Mouse (Mus musculus): ENCODE data around the gene Dhx15. TPM values are rescaled to one million over a fixed set of nuclear protein-coding genes. Genes with fewer than 3 reads are reported as not detected.

Dhx15 gene
- polyA plus RNA-seq, 1 experiment from 2014 or later, result 80.0 TPM

DNA sequence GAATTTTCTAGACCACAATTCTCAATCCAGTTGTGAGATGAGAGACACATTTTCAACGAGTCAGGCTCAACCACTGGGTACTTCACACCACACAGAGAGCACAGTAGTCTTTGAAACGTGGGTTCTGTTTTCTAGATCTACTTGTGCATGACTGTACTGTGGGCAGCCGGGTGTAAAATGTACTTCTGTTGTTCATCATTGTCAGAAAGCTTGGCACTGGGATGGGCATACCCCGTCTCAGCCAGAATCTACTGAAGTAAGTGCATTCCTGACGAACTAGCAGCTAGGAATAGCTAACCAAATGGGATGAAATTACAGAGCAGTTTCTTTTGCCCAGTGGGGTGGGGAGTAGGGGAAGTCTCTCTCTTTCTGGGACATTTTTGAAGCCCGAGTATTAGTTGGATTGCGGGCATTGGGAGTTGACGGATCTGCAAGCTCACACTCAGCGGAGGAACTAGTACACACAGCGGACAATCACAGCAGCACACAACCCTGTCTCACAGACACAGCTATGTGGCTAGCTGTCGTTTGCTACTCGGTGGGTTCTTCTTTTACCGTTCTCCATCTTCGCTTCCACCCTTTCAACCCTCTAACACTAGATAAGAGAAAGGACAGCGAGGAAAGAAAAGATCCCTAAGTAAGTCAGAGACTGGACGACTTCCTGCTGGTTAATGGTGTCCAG, 54.7 kb downstream of the Dhx15 start:
- Histone ChIP-seq H3K4me1 (replicated peaks; ENCODE audit: control insufficient read depth, insufficient read depth, low read length) (no peaks in the 10 kb centered on the region), H3K4me2 (no peak overlapping the region), H3K9me3 (ENCODE audit: control insufficient read depth, low read length) (no peaks in the 10 kb centered on the region), H3K27me3 (replicated peaks; ENCODE audit: control insufficient read depth, insufficient read depth, low read length) (no peaks in the 10 kb centered on the region), H3K36me3 (ENCODE audit: control insufficient read depth, insufficient read depth, low read length) (peaks cover 2% of the 10 kb centered on the region; the same call in 1 of the 2 replicates), H3K4me3 (ENCODE audit: low read depth, low read length) (no peak overlapping the region), H3K9ac (ENCODE audit: low read depth, low read length) (no peak overlapping the region), H3K27ac (ENCODE audit: low read depth, low read length) (no peak overlapping the region)
- DNase-seq (ENCODE audit: low spot score), result no peak
- ATAC-seq (replicated peaks; ENCODE audit: low FRiP score), result no peak
- 81% methylated on average over 16 of the region's 16 CpGs for WGBS

DNA sequence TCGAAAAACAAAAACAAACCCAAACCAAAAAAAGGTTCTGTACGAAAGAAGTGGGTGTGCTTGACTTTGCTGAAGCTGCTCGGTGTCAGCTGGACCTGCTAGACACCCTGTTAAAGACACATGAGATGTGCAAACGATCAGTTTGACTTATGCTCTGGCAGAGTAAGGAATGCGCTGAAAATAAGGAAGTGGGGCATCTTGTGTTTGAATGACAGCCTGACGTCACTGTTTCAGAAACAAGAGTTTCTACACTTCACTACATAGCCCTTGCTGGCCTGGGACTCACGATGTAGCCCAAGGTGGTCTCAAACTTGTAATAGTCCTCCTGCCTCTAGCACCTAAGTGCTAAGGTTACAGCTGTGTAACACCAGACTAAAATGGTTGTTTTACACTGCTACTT, 57.5 kb downstream of the Dhx15 start:
- Histone ChIP-seq H3K4me1 (replicated peaks; ENCODE audit: control insufficient read depth, insufficient read depth, low read length) (no peaks in the 10 kb centered on the region), H3K9ac (ENCODE audit: low read depth, low read length) (no peak overlapping the region), H3K4me3 (ENCODE audit: low read depth, low read length) (no peak overlapping the region), H3K36me3 (ENCODE audit: control insufficient read depth, insufficient read depth, low read length) (no peaks in the 10 kb centered on the region; the same call in 1 of the 2 replicates), H3K4me2 (no peak overlapping the region), H3K27ac (ENCODE audit: low read depth, low read length) (no peak overlapping the region), H3K27me3 (replicated peaks; ENCODE audit: control insufficient read depth, insufficient read depth, low read length) (no peaks in the 10 kb centered on the region), H3K9me3 (ENCODE audit: control insufficient read depth, low read length) (no peaks in the 10 kb centered on the region)
- DNase-seq (ENCODE audit: low spot score) (no peak), ATAC-seq (replicated peaks; ENCODE audit: low FRiP score) (no peak)
- 74% methylated on average over 7 of the region's 7 CpGs for WGBS

DNA sequence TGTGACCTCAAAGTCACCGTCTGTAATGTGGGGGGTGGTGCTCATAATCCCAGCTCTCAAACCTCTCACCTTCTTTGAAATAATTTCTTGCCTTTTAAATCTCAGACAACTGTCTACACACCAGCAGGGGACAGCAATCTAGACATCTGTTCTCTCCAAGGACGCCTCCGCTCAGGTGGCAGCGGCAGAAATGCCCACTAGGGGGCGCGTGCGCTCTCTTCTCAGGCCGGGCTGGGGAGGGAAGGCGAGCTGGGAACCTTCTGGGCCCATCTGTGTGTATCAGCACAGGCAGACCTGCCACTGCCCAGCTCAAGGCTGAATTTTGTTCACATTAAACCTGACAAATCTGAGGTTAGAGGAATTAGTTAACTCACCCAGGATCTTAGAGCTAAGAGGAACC, 58.2 kb downstream of the Dhx15 start:
- ATAC-seq (replicated peaks; ENCODE audit: low FRiP score) (peak; percentile 74), DNase-seq (ENCODE audit: low spot score) (peak; percentile 60)
- H3K36me3 ChIP-seq (ENCODE audit: control insufficient read depth, insufficient read depth, low read length), result no peaks in the 10 kb centered on the region
- 24% methylated on average over 9 of the region's 9 CpGs for WGBS
- no peak overlapping the region for H3K9ac ChIP-seq (ENCODE audit: low read depth, low read length)
- no peak overlapping the region for H3K27ac ChIP-seq (ENCODE audit: low read depth, low read length)
- no peaks in the 10 kb centered on the region for H3K9me3 ChIP-seq (ENCODE audit: control insufficient read depth, low read length)
- H3K4me3 ChIP-seq (ENCODE audit: low read depth, low read length), result no peak overlapping the region
- no peak overlapping the region for H3K4me2 ChIP-seq
- H3K4me1 ChIP-seq (replicated peaks; ENCODE audit: control insufficient read depth, insufficient read depth, low read length), result no peaks in the 10 kb centered on the region
- H3K27me3 ChIP-seq (replicated peaks; ENCODE audit: control insufficient read depth, insufficient read depth, low read length), result no peaks in the 10 kb centered on the region

DNA sequence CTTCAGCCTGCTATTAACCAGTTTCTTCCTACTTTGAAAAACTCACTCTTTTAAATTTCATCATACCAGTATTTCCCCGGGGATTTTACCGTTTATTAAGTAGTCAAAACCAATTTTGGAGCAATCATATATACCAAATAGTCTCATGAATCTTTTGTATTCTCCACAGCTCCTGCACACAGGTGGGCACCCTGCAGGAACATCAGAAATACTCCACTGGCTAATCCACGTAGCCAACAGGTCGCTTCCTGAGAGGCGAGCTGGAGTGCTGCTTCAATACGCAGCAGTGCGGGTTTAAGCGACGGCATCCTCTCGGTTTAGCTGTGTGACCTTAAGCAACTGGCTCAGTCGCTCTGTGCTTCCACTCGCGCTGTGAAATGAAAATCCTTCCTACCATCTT, 58.9 kb downstream of the Dhx15 start:
- H3K9me3 ChIP-seq (ENCODE audit: control insufficient read depth, low read length), result no peaks in the 10 kb centered on the region
- no peak overlapping the region for H3K27ac ChIP-seq (ENCODE audit: low read depth, low read length)
- no peak overlapping the region for H3K4me3 ChIP-seq (ENCODE audit: low read depth, low read length)
- DNase-seq (ENCODE audit: low spot score), result no peak
- ATAC-seq (replicated peaks; ENCODE audit: low FRiP score), result no peak
- WGBS, result 87% methylated on average over 13 of the region's 13 CpGs
- no peaks in the 10 kb centered on the region for H3K4me1 ChIP-seq (replicated peaks; ENCODE audit: control insufficient read depth, insufficient read depth, low read length)
- no peak overlapping the region for H3K4me2 ChIP-seq
- no peaks in the 10 kb centered on the region for H3K27me3 ChIP-seq (replicated peaks; ENCODE audit: control insufficient read depth, insufficient read depth, low read length)
- no peak overlapping the region for H3K9ac ChIP-seq (ENCODE audit: low read depth, low read length)
- H3K36me3 ChIP-seq (ENCODE audit: control insufficient read depth, insufficient read depth, low read length), result no peaks in the 10 kb centered on the region

DNA sequence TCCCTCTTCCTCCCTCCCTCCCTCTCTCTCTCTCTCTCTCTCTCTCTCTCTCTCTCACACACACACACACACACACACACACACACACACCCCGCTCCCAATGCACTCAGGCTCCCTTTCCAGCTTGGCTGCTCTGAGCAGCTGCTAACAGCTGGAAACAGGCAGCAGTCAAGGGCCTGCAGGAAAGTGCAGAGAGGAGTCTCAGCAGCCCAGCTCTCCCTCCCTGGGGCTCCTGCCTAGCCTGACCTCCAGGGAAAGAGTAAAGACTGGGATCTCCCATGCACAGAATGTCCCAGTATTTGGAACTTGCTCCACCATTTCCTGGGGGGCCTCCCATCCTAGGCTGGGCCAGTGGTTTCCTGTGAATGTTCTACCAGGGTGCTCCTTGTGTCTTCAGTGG, 59.8 kb downstream of the Dhx15 start:
- H3K27ac ChIP-seq (ENCODE audit: low read depth, low read length), result no peak overlapping the region
- H3K4me2 ChIP-seq, result no peak overlapping the region

DNA sequence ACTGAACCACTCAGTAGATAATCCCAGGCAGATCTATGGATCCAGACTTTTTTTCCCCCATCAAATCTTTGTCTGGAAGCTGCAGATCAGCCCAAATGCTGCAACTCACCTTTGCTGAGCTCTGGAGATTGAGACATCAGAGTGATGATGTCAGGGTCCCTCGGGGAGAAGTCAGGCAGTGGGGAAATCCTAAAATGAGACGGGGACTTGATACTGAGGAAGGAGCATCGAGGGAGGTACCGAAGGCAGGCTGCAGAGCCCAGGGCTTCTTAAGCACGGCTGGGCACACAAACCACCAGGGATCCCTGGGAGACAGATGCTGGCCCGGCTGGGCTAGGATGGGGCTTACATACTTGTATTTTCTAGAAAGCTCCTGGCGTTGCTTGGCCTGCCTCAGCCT, 64.1 kb downstream of the Dhx15 start:
- Histone ChIP-seq H3K9me3 (ENCODE audit: control insufficient read depth, low read length) (no peaks in the 10 kb centered on the region), H3K27ac (ENCODE audit: low read depth, low read length) (no peak overlapping the region), H3K27me3 (replicated peaks; ENCODE audit: control insufficient read depth, insufficient read depth, low read length) (no peaks in the 10 kb centered on the region), H3K4me2 (no peak overlapping the region), H3K9ac (ENCODE audit: low read depth, low read length) (no peak overlapping the region), H3K4me1 (replicated peaks; ENCODE audit: control insufficient read depth, insufficient read depth, low read length) (no peaks in the 10 kb centered on the region), H3K36me3 (ENCODE audit: control insufficient read depth, insufficient read depth, low read length) (no peaks in the 10 kb centered on the region), H3K4me3 (ENCODE audit: low read depth, low read length) (no peak overlapping the region)
- ATAC-seq (replicated peaks; ENCODE audit: low FRiP score) (no peak), DNase-seq (ENCODE audit: low spot score) (no peak)
- WGBS, result 72% methylated on average over 7 of the region's 7 CpGs

More for the DNA sequence above, 59.8 kb downstream of the Dhx15 start:
- Histone ChIP-seq H3K9ac (ENCODE audit: low read depth, low read length) (no peak overlapping the region), H3K27me3 (replicated peaks; ENCODE audit: control insufficient read depth, insufficient read depth, low read length) (no peaks in the 10 kb centered on the region), H3K4me1 (replicated peaks; ENCODE audit: control insufficient read depth, insufficient read depth, low read length) (no peaks in the 10 kb centered on the region), H3K9me3 (ENCODE audit: control insufficient read depth, low read length) (no peaks in the 10 kb centered on the region), H3K4me3 (ENCODE audit: low read depth, low read length) (no peak overlapping the region), H3K36me3 (ENCODE audit: control insufficient read depth, insufficient read depth, low read length) (no peaks in the 10 kb centered on the region)
- WGBS, result 60% methylated on average over 1 of the region's 1 CpGs
- DNase-seq (ENCODE audit: low spot score) (no peak), ATAC-seq (replicated peaks; ENCODE audit: low FRiP score) (no peak)

DNA sequence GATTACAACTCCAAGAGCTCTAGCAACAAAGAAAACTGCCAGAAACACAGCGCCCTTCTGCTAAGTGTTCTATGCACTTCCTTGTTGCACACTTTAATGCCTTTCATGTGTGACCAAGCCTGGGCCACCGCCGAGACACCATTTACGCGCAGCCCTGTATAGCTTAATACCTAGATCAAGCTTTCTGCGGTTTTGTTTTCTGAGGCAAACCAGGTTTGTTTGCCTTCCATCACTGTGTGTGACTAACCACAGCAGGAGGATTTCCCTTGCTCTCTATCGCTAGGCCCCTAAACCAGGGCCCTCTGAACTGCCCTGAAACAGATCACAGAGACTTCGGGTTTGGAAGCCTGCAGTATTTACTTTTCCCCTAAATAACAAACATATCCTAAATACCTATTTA, 64.5 kb downstream of the Dhx15 start:
- H3K4me2 ChIP-seq, result no peak overlapping the region
- no peaks in the 10 kb centered on the region for H3K27me3 ChIP-seq (replicated peaks; ENCODE audit: control insufficient read depth, insufficient read depth, low read length)
- no peak for ATAC-seq (replicated peaks; ENCODE audit: low FRiP score)
- DNase-seq (ENCODE audit: low spot score), result no peak
- WGBS, result 70% methylated on average over 8 of the region's 8 CpGs
- H3K9ac ChIP-seq (ENCODE audit: low read depth, low read length), result no peak overlapping the region
- H3K36me3 ChIP-seq (ENCODE audit: control insufficient read depth, insufficient read depth, low read length), result no peaks in the 10 kb centered on the region
- H3K9me3 ChIP-seq (ENCODE audit: control insufficient read depth, low read length), result no peaks in the 10 kb centered on the region
- no peaks in the 10 kb centered on the region for H3K4me1 ChIP-seq (replicated peaks; ENCODE audit: control insufficient read depth, insufficient read depth, low read length)
- no peak overlapping the region for H3K4me3 ChIP-seq (ENCODE audit: low read depth, low read length)
- no peak overlapping the region for H3K27ac ChIP-seq (ENCODE audit: low read depth, low read length)

DNA sequence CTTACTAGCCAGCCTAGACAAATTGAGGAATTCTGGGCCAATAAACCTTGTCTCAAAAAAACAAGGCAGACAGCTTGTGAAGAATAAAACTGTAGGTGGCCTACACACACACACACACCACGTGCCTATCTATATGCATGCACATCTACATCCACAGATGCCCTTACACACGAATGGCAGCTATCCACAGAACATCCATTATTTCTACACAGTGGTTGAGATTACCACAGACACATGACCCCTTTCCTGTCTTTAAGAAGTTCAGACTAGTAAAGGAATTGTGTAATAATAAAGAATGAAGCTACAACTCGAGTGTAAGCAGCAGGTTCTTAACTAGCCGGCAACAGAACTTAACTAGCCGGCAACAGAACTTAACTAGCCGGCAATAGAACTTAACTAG, 68.2 kb downstream of the Dhx15 start:
- DNase-seq (ENCODE audit: low spot score), result no peak
- 77% methylated on average over 6 of the region's 6 CpGs for WGBS
- ATAC-seq (replicated peaks; ENCODE audit: low FRiP score), result no peak

DNA sequence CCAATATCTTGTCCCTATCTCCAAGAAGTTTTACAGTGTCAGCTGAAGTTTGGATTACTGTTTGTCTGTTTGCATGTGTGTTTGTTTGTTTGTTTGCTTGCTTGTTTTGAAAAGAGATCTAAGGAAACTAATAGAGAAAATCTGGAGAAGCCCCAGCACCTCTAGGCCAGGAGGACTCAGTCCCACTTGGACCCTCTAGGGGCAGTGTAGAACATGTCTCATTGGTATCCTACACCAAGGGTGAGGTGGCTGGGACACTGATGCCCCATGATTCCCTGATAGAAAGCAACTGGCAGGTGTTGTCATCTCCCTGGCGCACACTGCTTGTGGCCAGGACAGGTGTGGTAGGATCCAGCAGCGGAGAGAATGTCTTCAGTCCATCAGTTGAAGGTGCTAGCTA, 70.5 kb downstream of the Dhx15 start:
- H3K27ac ChIP-seq (ENCODE audit: low read depth, low read length), result no peak overlapping the region
- H3K27me3 ChIP-seq (replicated peaks; ENCODE audit: control insufficient read depth, insufficient read depth, low read length), result peaks cover 19% of the 10 kb centered on the region
- H3K36me3 ChIP-seq (ENCODE audit: control insufficient read depth, insufficient read depth, low read length), result no peaks in the 10 kb centered on the region
- DNase-seq (ENCODE audit: low spot score) (no peak), ATAC-seq (replicated peaks; ENCODE audit: low FRiP score) (no peak)
- no peaks in the 10 kb centered on the region for H3K4me1 ChIP-seq (replicated peaks; ENCODE audit: control insufficient read depth, insufficient read depth, low read length)
- no peaks in the 10 kb centered on the region for H3K9me3 ChIP-seq (ENCODE audit: control insufficient read depth, low read length)
- WGBS, result 51% methylated on average over 2 of the region's 2 CpGs
- no peak overlapping the region for H3K4me3 ChIP-seq (ENCODE audit: low read depth, low read length)
- no peak overlapping the region for H3K9ac ChIP-seq (ENCODE audit: low read depth, low read length)
- no peak overlapping the region for H3K4me2 ChIP-seq

More for the DNA sequence above, 68.2 kb downstream of the Dhx15 start:
- Histone ChIP-seq H3K4me3 (ENCODE audit: low read depth, low read length) (no peak overlapping the region), H3K9me3 (ENCODE audit: control insufficient read depth, low read length) (no peaks in the 10 kb centered on the region), H3K36me3 (ENCODE audit: control insufficient read depth, insufficient read depth, low read length) (no peaks in the 10 kb centered on the region), H3K4me1 (replicated peaks; ENCODE audit: control insufficient read depth, insufficient read depth, low read length) (no peaks in the 10 kb centered on the region), H3K4me2 (no peak overlapping the region), H3K27me3 (replicated peaks; ENCODE audit: control insufficient read depth, insufficient read depth, low read length) (no peaks in the 10 kb centered on the region), H3K27ac (ENCODE audit: low read depth, low read length) (no peak overlapping the region), H3K9ac (ENCODE audit: low read depth, low read length) (no peak overlapping the region)
